ENCODE assay signal across 8 mouse cellular contexts in genomic region chr4:28176771-28177170, GRCm38 (mm10).
DNase-seq lines count a peak whose midpoint lies in the region; ATAC-seq and TF ChIP-seq lines count a peak whose summit lies in the region.

No protein-coding gene starts in this region.

- WGBS in heart, embryonic 15.5 days: 62% methylated on average over 3 of the region's 3 CpGs
- WGBS in limb, embryonic 11.5 days: 76% methylated on average over 3 of the region's 3 CpGs
- 82% methylated on average over 3 of the region's 3 CpGs for WGBS in midbrain, postnatal 0 days

- ATAC-seq in heart, embryonic 15.5 days (replicated peaks; ENCODE audit: insufficient number of reproducible peaks, insufficient read depth, low FRiP score, low read depth): peak; percentile 99
- peak; percentile 100 for ATAC-seq in limb, embryonic 11.5 days (ENCODE audit: insufficient number of reproducible peaks, low FRiP score, low TSS enrichment, low read depth)
- ATAC-seq in midbrain, postnatal 0 days (ENCODE audit: low FRiP score): peak; percentile 100

- no peak overlapping the region for H3K4me3 ChIP-seq in heart, embryonic 15.5 days
- H3K4me3 ChIP-seq in limb, embryonic 11.5 days (ENCODE audit: low read depth, low read length): no peak overlapping the region
- H3K4me3 ChIP-seq in midbrain, postnatal 0 days (ENCODE audit: low read depth, low read length): no peak overlapping the region

- 0 out of 2 replicates have a peak, but pooled peaks cover 3% of the 10 kb centered on the region for H3K9me3 ChIP-seq in heart, embryonic 15.5 days (replicated peaks)
- H3K9me3 ChIP-seq in limb, embryonic 11.5 days (ENCODE audit: control insufficient read depth, low read length): no peaks in the 10 kb centered on the region
- no peaks in the 10 kb centered on the region for H3K9me3 ChIP-seq in midbrain, postnatal 0 days (ENCODE audit: low read length)

- H3K4me2 ChIP-seq in heart, embryonic 15.5 days: no peak overlapping the region
- no peak overlapping the region for H3K4me2 ChIP-seq in limb, embryonic 11.5 days (ENCODE audit: low read depth, severe bottlenecking)
- H3K4me2 ChIP-seq in midbrain, postnatal 0 days (ENCODE audit: low read depth, low read length, poor library complexity, severe bottlenecking): no peak overlapping the region

- H3K27ac ChIP-seq in heart, embryonic 15.5 days: no peak overlapping the region
- H3K27ac ChIP-seq in limb, embryonic 11.5 days (replicated peaks; ENCODE audit: low read depth, low read length): no peak overlapping the region
- no peak overlapping the region for H3K27ac ChIP-seq in midbrain, postnatal 0 days (ENCODE audit: low read depth, low read length)

- no peaks in the 10 kb centered on the region for H3K4me1 ChIP-seq in heart, embryonic 15.5 days (replicated peaks)
- H3K4me1 ChIP-seq in limb, embryonic 11.5 days (ENCODE audit: control insufficient read depth, insufficient read depth, low read length): no peaks in the 10 kb centered on the region
- no peaks in the 10 kb centered on the region for H3K4me1 ChIP-seq in midbrain, postnatal 0 days (ENCODE audit: insufficient read depth, low read length)

- DNase-seq in adrenal gland, postnatal 14 days: peak; percentile 3
- DNase-seq in adrenal gland, adult (ENCODE audit: inconsistent age in 2 of 2, low spot score in 1 of 2): no peak
- peak; percentile 82 for DNase-seq in 3T3-L1 (ENCODE audit: low read depth, low spot score)
- peak; percentile 84 for DNase-seq in embryo, embryonic 10 days (ENCODE audit: low spot score)
- peak; percentile 47 for DNase-seq in limb, embryonic 11.5 days (ENCODE audit: low spot score)
- peak; percentile 89 for DNase-seq in midbrain, postnatal 0 days (ENCODE audit: low spot score)
- DNase-seq in right cerebral cortex, postnatal 36 days (ENCODE audit: low spot score in 2 of 2): no peak

- H3K27me3 ChIP-seq in heart, embryonic 15.5 days: no peaks in the 10 kb centered on the region
- no peaks in the 10 kb centered on the region for H3K27me3 ChIP-seq in limb, embryonic 11.5 days (ENCODE audit: control insufficient read depth, insufficient read depth, low read length)
- H3K27me3 ChIP-seq in midbrain, postnatal 0 days (ENCODE audit: insufficient read depth, low read length): no peaks in the 10 kb centered on the region

- H3K9ac ChIP-seq in heart, embryonic 15.5 days: no peak overlapping the region
- H3K9ac ChIP-seq in limb, embryonic 11.5 days (ENCODE audit: low read length): no peak overlapping the region
- no peak overlapping the region for H3K9ac ChIP-seq in midbrain, postnatal 0 days (replicated peaks; ENCODE audit: low read length, poor library complexity, severe bottlenecking)

- TF ChIP-seq CTCF in midbrain, postnatal 0 days (IDR thresholded peaks at IDR 0.05): no peak

- H3K36me3 ChIP-seq in heart, embryonic 15.5 days: no peaks in the 10 kb centered on the region
- H3K36me3 ChIP-seq in limb, embryonic 11.5 days (ENCODE audit: control insufficient read depth, insufficient read depth, low read length): no peaks in the 10 kb centered on the region
- H3K36me3 ChIP-seq in midbrain, postnatal 0 days (ENCODE audit: insufficient read depth, low read length): no peaks in the 10 kb centered on the region

Comparison
In these comparisons a context has a peak if more than half of its experiments do, and no peak if none do; other contexts are left out.
1. DNase-seq: peak in adrenal gland, postnatal 14 days (single experiment), 3T3-L1 (single experiment), embryo, embryonic 10 days (single experiment), limb, embryonic 11.5 days (single experiment) and midbrain, postnatal 0 days (single experiment); none in adrenal gland, adult (0 of 2) and right cerebral cortex, postnatal 36 days (0 of 2).
2. Peak in every context shown above with its lines, with median percentiles within 50 percentile points of each other: ATAC-seq.